8 mouse cellular contexts compared by ENCODE assay signal in the genomic region with DNA sequence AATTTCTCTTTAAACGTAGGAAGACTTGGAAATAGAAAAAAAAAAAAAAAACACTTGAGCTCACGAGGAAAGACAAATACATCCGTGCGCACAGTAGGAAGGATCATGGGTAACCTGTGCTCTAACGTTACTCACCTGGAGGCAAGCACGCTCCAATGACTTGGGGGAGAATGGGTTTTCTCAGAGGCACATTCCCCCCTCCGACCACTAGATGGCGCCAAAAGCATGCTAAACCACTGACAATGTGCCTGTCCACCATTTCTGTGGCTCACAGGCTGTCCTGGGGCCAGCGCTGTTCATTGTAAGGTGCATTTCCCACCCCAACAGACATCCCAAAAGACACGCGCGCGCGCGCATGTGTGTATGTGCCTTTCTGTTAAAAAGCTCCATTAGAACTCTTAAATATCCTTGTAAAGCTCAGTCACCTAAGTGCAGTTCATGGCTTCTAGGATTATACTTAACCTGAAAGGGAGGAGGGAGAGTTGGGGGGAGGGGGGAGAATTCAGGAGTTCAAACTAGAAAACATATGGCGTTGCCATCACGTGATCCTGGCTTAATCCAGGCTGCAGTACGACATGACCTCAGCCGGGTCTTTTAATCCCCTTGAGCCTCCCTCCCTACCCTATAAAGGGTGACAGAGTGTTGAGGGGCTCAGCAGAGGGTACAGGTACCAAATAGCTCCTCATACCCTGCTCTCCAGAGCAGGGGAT.
DNase-seq lines count a peak whose midpoint lies in the region; ATAC-seq and TF ChIP-seq lines count a peak whose summit lies in the region.

No protein-coding gene starts in this region.

- TF ChIP-seq CTCF in cortical plate, adult 2 months (IDR thresholded peaks at IDR 0.05; ENCODE audit: extremely low read depth, insufficient read depth, low read length): peak; percentile 98

- peaks cover 2% of the 10 kb centered on the region for H3K4me1 ChIP-seq in cortical plate, adult 2 months (ENCODE audit: control insufficient read depth, insufficient read depth, low read length)
- peaks cover 32% of the 10 kb centered on the region for H3K4me1 ChIP-seq in midbrain, embryonic 10.5 days

- H3K27ac ChIP-seq in cortical plate, adult 2 months (ENCODE audit: insufficient read depth, low read length): no peak overlapping the region
- H3K27ac ChIP-seq in midbrain, embryonic 10.5 days (replicated peaks): peak overlapping the region; percentile 80

- DNase-seq in gastrocnemius, postnatal 10 days: peak; percentile 86
- peak; percentile 42 to 90 for DNase-seq in left cerebral cortex, adult 9 months (ENCODE audit: low spot score in 2 of 2)
- peak; percentile 87 for DNase-seq in midbrain, embryonic 10.5 days (ENCODE audit: low spot score)
- peak; percentile 75 to 82 for DNase-seq in right cerebral cortex, postnatal 36 days (ENCODE audit: low spot score in 2 of 2)
- peak; percentile 77 for DNase-seq in yolk sac, embryonic 10.5 days (ENCODE audit: low spot score)

- WGBS in midbrain, embryonic 10.5 days: 7% methylated on average over 19 of the region's 19 CpGs

- no peak overlapping the region for H3K4me3 ChIP-seq in cortical plate, adult 2 months (ENCODE audit: insufficient read depth, low read length)
- peak overlapping the region; percentile 39 for H3K4me3 ChIP-seq in midbrain, embryonic 10.5 days

- H3K36me3 ChIP-seq in midbrain, embryonic 10.5 days: no peaks in the 10 kb centered on the region

- no peak for TF ChIP-seq POLR2A in cortical plate, adult 2 months (IDR thresholded peaks at IDR 0.05; ENCODE audit: extremely low read depth, insufficient read depth, low read length)

- no peaks in the 10 kb centered on the region for H3K9me3 ChIP-seq in midbrain, embryonic 10.5 days (replicated peaks)

- peaks cover 31% of the 10 kb centered on the region for H3K27me3 ChIP-seq in midbrain, embryonic 10.5 days (ENCODE audit: low read depth, poor library complexity, severe bottlenecking)

- peak; percentile 82 for ATAC-seq in activated CD4-positive, CD25-positive, alpha-beta regulatory T cell, adult 4 months
- ATAC-seq in inflammation-experienced regulatory T-cells, adult 6 months: peak; percentile 76
